Mouse (Mus musculus) midbrain, embryonic 16.5 days (tissue): Measurements from ENCODE around the gene Ccser1. TPM values are rescaled to one million over a fixed set of nuclear protein-coding genes. Genes with fewer than 3 reads are reported as not detected.
A peak's percentile ranks its signal among the peaks of the same experiment; 100 is the strongest.

Source experiments
- ATAC-seq: fragments of 200-750 bp; cut with Nextera tagmentation; 2 replicates; pipeline ENCODE4 v1.8.0; 2017; ENCODE audit warnings: moderate TSS enrichment
- H3K27ac ChIP-seq: fragments of 300-500 bp; sonication (generic); 2 replicates; pipeline ENCODE4 v1.5.1; 2014; ENCODE audit warnings: mild to moderate bottlenecking, low read length, mixed read lengths
- H3K27me3 ChIP-seq: fragments of 300-500 bp; sonication (generic); 2 replicates; pipeline ENCODE4 v1.6.1; 2014; ENCODE audit warnings: low read depth, low read length, mixed read lengths; ENCODE audit not compliant: control insufficient read depth, insufficient read depth
- H3K36me3 ChIP-seq: fragments of 300-500 bp; sonication (generic); 2 replicates; pipeline ENCODE4 v1.6.1; 2014; ENCODE audit warnings: mild to moderate bottlenecking, low read length, moderate library complexity, mixed read lengths; ENCODE audit not compliant: control insufficient read depth, insufficient read depth
- H3K4me1 ChIP-seq: fragments of 300-500 bp; sonication (generic); 2 replicates; pipeline ENCODE4 v1.6.1; 2014; ENCODE audit warnings: mild to moderate bottlenecking, low read length, mixed read lengths; ENCODE audit not compliant: control insufficient read depth, insufficient read depth
- H3K4me2 ChIP-seq: fragments of 300-500 bp; sonication (generic); 2 replicates; pipeline ENCODE4 v1.6.1; 2014; ENCODE audit warnings: mild to moderate bottlenecking, low read length, mixed read lengths
- H3K4me3 ChIP-seq: fragments of 300-500 bp; sonication (generic); 2 replicates; pipeline ENCODE4 v1.5.1; 2014; ENCODE audit warnings: low read depth, mild to moderate bottlenecking, low read length, moderate library complexity, mixed read lengths
- H3K9ac ChIP-seq: fragments of 300-500 bp; sonication (generic); 2 replicates; pipeline ENCODE4 v1.6.1; 2014; ENCODE audit warnings: low read depth, low read length, mixed read lengths
- H3K9me3 ChIP-seq: fragments of 300-500 bp; sonication (generic); replicated peaks from 2 replicates; pipeline ENCODE4 v1.6.1; 2014; ENCODE audit warnings: mild to moderate bottlenecking, low read length, mixed read lengths; ENCODE audit not compliant: control insufficient read depth, poor library complexity, severe bottlenecking
- WGBS: fragments of 180-500 bp; shearing (Covaris S2); extraction: QIAGEN DNeasy Blood & Tissue Kit; methylation state at CpG from one replicate; pipeline ENCODE4 v1.1.7; 2014; 5-methylcytosine and 5-hydroxymethylcytosine counted together
- polyA plus RNA-seq: library from polyadenylated mRNA; unstranded; fragments of >200 nt; fragmentation: Nextera tagmentation; extraction: Ambion mirVana; gene quantifications from 2 replicates; pipeline ENCODE4 v1.2.1, GENCODE M21; 2015

Ccser1 gene
- polyA plus RNA-seq, 1 experiment from 2014 or later = 19.8 TPM

GRCm38 (mm10) chr6:61581696-61582095 is 401.6 kb downstream of the Ccser1 start:
- Histone ChIP-seq H3K4me3 (no peak overlapping the region), H3K4me1 (no peaks in the 10 kb centered on the region), H3K4me2 (no peak overlapping the region), H3K27me3 (no peaks in the 10 kb centered on the region), H3K9me3 (no peaks in the 10 kb centered on the region), H3K27ac (no peak overlapping the region), H3K9ac (no peak overlapping the region), H3K36me3 (no peaks in the 10 kb centered on the region)
- no peak for ATAC-seq

DNA sequence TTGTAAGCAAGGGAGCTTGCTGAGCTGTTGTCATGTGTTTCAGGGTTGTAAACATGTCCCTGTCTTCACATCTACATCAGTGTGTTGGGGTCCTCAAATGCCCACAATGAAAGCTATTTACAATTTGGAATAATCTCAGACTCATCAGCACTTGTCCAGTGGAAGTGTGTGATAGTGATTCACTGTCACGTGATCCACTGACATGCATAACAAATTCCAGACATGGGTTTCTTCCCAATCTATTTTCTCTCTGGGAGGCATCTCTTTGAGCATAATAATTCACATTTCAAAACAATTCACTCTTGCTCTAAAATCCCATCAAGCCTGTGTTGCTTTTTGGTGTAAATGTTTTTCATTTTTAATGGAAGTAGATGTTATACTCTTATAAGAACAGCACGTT is 408.9 kb downstream of the Ccser1 start:
- no peak for ATAC-seq

GRCm38 (mm10) chr6:61601911-61602310 is 421.8 kb downstream of the Ccser1 start:
- Histone ChIP-seq H3K9ac (no peak overlapping the region), H3K27me3 (no peaks in the 10 kb centered on the region), H3K4me3 (no peak overlapping the region), H3K4me2 (no peak overlapping the region), H3K36me3 (no peaks in the 10 kb centered on the region), H3K9me3 (no peaks in the 10 kb centered on the region), H3K27ac (no peak overlapping the region), H3K4me1 (no peaks in the 10 kb centered on the region)
- WGBS = 27% methylated on average over 5 of the region's 5 CpGs
- ATAC-seq = peak; percentile 85

More for the DNA sequence above, 408.9 kb downstream of the Ccser1 start:
- no peaks in the 10 kb centered on the region for H3K27me3 ChIP-seq
- H3K9me3 ChIP-seq = no peaks in the 10 kb centered on the region
- no peak overlapping the region for H3K4me2 ChIP-seq
- no peak overlapping the region for H3K4me3 ChIP-seq
- no peaks in the 10 kb centered on the region for H3K36me3 ChIP-seq
- H3K4me1 ChIP-seq = no peaks in the 10 kb centered on the region
- H3K9ac ChIP-seq = no peak overlapping the region
- WGBS = 73% methylated on average over 2 of the region's 2 CpGs
- no peak overlapping the region for H3K27ac ChIP-seq

DNA sequence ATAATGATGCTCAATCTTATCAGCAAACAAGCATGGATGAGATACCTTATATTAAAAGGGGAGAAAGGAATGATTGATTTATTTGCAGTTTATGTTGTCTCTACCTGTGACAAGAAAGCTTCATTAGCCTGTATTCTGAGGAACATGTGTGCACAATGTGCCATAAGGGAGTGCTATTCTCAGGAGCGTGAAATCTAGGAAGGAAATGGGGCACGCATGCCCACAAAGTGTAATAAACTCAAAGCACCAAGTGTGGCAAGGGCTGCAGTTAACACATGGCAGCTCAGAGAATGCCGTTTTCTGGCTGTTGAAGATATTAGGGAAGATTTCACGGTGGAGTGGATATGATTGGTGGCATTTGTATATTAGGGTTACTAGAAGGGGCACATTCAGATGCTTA is 434.8 kb downstream of the Ccser1 start:
- Histone ChIP-seq H3K9me3 (no peaks in the 10 kb centered on the region), H3K4me2 (no peak overlapping the region), H3K9ac (no peak overlapping the region), H3K27ac (no peak overlapping the region), H3K27me3 (no peaks in the 10 kb centered on the region), H3K4me3 (no peak overlapping the region), H3K36me3 (no peaks in the 10 kb centered on the region), H3K4me1 (no peaks in the 10 kb centered on the region)
- 69% methylated on average over 4 of the region's 4 CpGs for WGBS
- ATAC-seq = no peak

- Histone ChIP-seq H3K4me1 (no peaks in the 10 kb centered on the region), H3K27ac (no peak overlapping the region), H3K4me2 (no peak overlapping the region), H3K4me3 (no peak overlapping the region), H3K9me3 (no peaks in the 10 kb centered on the region), H3K36me3 (no peaks in the 10 kb centered on the region), H3K27me3 (no peaks in the 10 kb centered on the region), H3K9ac (no peak overlapping the region)
- no peak for ATAC-seq
- 90% methylated on average over 3 of the region's 3 CpGs for whole genome bisulfite sequencing
Observed at GRCm38 (mm10) chr6:61621707-61622106, 441.6 kb downstream of the Ccser1 start.

DNA sequence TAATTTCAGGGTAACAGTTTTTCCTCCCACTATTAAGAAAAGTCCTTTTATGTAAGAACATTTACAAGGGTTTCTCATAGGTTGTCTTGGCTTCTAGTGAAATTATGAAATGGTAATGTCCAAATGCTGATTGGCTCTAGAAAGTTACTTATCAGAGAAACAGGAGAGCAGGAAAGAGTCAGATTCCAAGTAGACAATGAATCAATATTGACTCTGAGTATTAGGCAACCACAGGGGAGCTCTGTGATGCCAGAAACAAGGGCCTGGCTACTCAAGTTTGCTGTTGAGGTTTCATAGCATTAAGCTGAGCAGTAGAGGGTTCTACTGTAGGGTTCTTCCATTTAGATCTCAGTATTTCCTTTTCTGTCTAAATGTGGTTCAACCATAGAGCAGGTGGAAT is 481.3 kb downstream of the Ccser1 start:
- Histone ChIP-seq H3K4me3 (no peak overlapping the region), H3K27me3 (no peaks in the 10 kb centered on the region), H3K36me3 (no peaks in the 10 kb centered on the region), H3K4me1 (no peaks in the 10 kb centered on the region), H3K27ac (no peak overlapping the region), H3K9me3 (no peaks in the 10 kb centered on the region), H3K9ac (no peak overlapping the region), H3K4me2 (no peak overlapping the region)
- no peak for ATAC-seq

DNA sequence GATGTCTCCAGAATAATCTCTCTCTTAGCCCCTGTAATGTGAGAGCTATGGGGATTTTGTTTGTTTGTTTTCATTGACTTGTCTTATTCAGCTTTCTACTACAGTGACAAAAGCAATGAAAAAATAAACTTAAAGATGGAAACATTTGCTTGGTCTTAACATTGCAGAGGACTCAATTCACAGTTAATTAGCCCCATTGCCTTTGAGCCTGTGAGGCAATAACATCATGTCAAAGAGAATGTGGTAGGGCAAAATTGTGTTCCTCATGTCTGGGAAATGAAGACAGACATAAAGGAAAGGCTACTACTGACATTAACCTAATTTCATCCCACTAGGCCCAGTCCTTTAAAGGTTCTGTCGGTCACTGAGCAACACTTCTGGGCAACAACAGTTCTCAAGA is 484.4 kb downstream of the Ccser1 start:
- Histone ChIP-seq H3K4me2 (no peak overlapping the region), H3K4me3 (no peak overlapping the region), H3K36me3 (no peaks in the 10 kb centered on the region), H3K4me1 (no peaks in the 10 kb centered on the region), H3K27ac (no peak overlapping the region), H3K27me3 (no peaks in the 10 kb centered on the region), H3K9me3 (no peaks in the 10 kb centered on the region), H3K9ac (no peak overlapping the region)
- ATAC-seq = no peak
- 80% methylated on average over 1 of the region's 1 CpGs for WGBS

DNA sequence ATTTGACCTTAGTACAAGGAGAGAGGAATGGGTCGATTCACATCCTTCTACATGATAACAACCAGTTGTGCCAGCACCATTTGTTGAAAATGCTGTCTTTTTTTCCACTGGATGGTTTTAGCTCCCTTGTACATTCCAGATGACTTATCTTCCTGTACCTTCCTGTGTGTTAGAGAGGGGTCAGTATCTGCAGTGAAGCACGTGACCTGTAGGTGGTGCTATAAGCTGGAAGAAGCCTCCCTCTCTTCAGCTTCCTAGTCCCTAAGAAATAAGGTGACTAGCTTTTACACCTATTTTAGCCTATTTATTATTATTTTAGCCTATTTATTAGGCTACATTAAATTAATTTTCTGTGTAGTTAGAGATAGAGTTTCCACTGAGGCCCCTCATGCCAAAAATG is 506.9 kb downstream of the Ccser1 start:
- H3K9me3 ChIP-seq = no peaks in the 10 kb centered on the region
- no peak for ATAC-seq
- 28% methylated on average over 2 of the region's 2 CpGs for WGBS
- no peaks in the 10 kb centered on the region for H3K27me3 ChIP-seq
- H3K9ac ChIP-seq = no peak overlapping the region
- H3K4me3 ChIP-seq = no peak overlapping the region
- H3K4me1 ChIP-seq = no peaks in the 10 kb centered on the region
- no peak overlapping the region for H3K27ac ChIP-seq
- no peaks in the 10 kb centered on the region for H3K36me3 ChIP-seq
- no peak overlapping the region for H3K4me2 ChIP-seq

- Histone ChIP-seq H3K9ac (no peak overlapping the region), H3K27me3 (no peaks in the 10 kb centered on the region), H3K36me3 (no peaks in the 10 kb centered on the region), H3K4me3 (no peak overlapping the region), H3K4me2 (no peak overlapping the region), H3K27ac (no peak overlapping the region), H3K4me1 (no peaks in the 10 kb centered on the region), H3K9me3 (no peaks in the 10 kb centered on the region)
- no peak for ATAC-seq
- WGBS = 92% methylated on average over 7 of the region's 7 CpGs
Observed at GRCm38 (mm10) chr6:61703003-61703402, 522.9 kb downstream of the Ccser1 start.

DNA sequence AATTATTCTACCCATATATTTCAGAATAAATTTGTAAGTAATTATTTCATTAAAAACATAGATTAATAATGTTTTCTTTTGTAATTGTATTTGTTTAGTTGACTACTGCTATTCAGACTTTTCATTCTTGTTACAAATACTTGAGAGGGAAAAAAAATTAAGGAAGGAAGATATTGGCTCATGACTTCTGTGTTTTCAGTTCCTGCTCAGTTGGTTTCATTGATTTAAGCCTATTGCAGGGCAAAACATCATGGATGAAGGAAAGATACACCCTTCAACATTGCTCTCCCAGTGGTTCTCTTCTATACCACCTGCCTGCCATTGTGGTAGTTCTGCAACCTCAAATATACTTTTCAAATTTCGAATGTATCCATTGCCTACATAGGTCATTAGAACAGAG is 541.1 kb downstream of the Ccser1 start:
- Histone ChIP-seq H3K4me2 (no peak overlapping the region), H3K27ac (no peak overlapping the region), H3K9ac (no peak overlapping the region), H3K36me3 (no peaks in the 10 kb centered on the region), H3K9me3 (no peaks in the 10 kb centered on the region), H3K4me1 (no peaks in the 10 kb centered on the region), H3K27me3 (no peaks in the 10 kb centered on the region), H3K4me3 (no peak overlapping the region)
- 75% methylated on average over 1 of the region's 1 CpGs for WGBS
- ATAC-seq = no peak
